Mouse (Mus musculus): Measurements from ENCODE around the gene Arg2. TPM values are rescaled to one million over a fixed set of nuclear protein-coding genes. Genes with fewer than 3 reads are reported as not detected.

Arg2 gene
- polyA plus RNA-seq, 1 experiment from 2014 or later = not detected

DNA sequence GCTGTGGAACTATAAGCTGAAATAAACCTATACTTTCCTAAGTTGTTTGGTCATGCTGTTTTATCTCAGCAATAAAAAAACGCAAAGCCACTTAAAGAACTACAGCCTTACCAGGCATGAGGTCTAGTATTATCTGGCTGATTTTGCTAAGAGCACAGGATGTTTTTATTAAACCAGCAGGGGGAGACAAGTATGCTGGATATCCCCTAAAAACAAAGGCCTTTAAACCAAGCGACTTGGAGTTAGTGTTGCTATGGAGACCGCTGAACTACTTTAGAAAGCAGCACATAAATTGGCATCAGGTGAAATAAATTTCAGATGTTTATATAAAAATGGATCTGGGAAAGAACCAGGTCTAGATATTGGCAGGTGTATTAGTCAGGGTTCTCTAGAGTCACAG is 7.8 kb upstream of the Arg2 start:
- H3K4me1 ChIP-seq (replicated peaks; ENCODE audit: control insufficient read depth, insufficient read depth, low read length) = no peaks in the 10 kb centered on the region
- WGBS = 37% methylated on average over 3 of the region's 3 CpGs
- H3K27me3 ChIP-seq (replicated peaks; ENCODE audit: control insufficient read depth, insufficient read depth, low read length) = no peaks in the 10 kb centered on the region
- H3K9ac ChIP-seq (ENCODE audit: low read depth, low read length) = no peak overlapping the region
- H3K9me3 ChIP-seq (ENCODE audit: control insufficient read depth, low read length) = no peaks in the 10 kb centered on the region
- H3K4me3 ChIP-seq (ENCODE audit: low read depth, low read length) = no peak overlapping the region
- DNase-seq (ENCODE audit: low spot score) = no peak
- no peak for ATAC-seq (replicated peaks; ENCODE audit: low FRiP score)
- no peak overlapping the region for H3K4me2 ChIP-seq
- no peak overlapping the region for H3K27ac ChIP-seq (ENCODE audit: low read depth, low read length)
- no peaks in the 10 kb centered on the region for H3K36me3 ChIP-seq (ENCODE audit: control insufficient read depth, insufficient read depth, low read length)

DNA sequence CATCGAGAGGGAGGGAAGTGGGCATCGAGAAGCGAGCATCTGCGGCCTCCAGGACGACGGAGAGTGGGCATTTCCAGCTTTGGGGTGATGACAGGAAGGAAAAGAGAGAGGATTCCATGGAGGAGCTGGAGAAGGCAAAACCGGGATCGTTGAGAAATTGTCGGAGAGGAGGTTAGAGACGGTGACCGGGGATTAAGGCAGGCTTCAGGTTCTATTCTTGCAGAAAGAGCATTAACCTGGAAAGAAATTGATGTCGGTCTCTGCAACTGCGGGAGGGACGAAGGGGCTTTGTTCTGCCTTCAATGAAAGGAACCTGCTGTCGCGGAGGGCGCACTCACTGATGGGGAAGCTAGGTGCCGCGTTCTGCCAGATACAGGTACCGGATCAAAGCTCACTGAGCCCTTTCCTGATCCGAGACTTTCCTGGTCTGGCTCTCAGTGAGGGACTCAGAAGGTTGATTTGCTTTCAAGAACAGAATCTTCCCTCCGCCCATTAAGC is 650 bp downstream of the Arg2 start:
- Histone ChIP-seq H3K27me3 (replicated peaks; ENCODE audit: control insufficient read depth, insufficient read depth, low read length) (peaks cover 43% of the 10 kb centered on the region), H3K4me3 (ENCODE audit: low read depth, low read length) (peak overlapping the region; percentile 47), H3K9ac (ENCODE audit: low read depth, low read length) (no peak overlapping the region), H3K4me1 (replicated peaks; ENCODE audit: control insufficient read depth, insufficient read depth, low read length) (peaks cover 9% of the 10 kb centered on the region), H3K9me3 (ENCODE audit: control insufficient read depth, low read length) (no peaks in the 10 kb centered on the region), H3K4me2 (peak overlapping the region; percentile 73), H3K36me3 (ENCODE audit: control insufficient read depth, insufficient read depth, low read length) (no peaks in the 10 kb centered on the region), H3K27ac (ENCODE audit: low read depth, low read length) (no peak overlapping the region)
- 3% methylated on average over 22 of the region's 22 CpGs for WGBS
- ATAC-seq (replicated peaks; ENCODE audit: low FRiP score) = no peak
- DNase-seq (ENCODE audit: low spot score) = peak; percentile 33

DNA sequence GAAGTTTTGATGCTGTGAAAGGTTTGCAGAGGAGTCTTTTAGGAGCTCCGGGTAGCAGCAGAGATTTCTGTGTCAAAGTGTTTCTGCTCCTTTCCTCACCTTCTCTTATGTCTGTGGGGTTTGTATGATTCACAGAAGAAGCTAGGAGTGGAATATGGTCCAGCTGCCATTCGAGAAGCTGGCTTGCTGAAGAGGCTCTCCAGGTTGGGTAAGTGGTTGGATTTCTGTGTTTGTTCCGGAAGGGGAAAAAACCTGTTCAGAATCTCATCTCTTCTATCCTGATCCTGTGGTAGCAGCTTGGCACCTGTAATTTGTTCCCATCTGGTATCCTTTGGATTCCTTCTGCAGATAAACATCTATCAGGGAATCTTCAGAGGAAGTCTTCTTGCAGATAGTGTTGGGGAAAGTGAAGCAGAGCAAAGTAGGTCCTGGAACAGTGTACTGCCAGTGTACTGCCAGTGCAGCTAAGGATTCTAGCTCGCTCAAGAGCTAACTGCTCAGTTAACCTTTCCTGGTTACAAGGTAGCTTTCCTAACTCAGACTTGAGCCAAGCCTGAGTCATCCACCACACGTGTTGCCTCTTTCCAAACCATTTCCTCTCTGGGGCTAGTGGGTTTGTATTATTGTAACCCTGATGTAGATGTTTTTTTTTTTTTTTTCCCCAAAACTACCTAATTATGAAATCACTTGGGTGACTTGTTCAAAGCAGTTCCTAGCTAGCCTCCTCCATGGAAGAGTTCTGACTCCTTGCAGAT is 1.3 kb downstream of the Arg2 start:
- no peak overlapping the region for H3K9ac ChIP-seq (ENCODE audit: low read depth, low read length)
- peaks cover 43% of the 10 kb centered on the region for H3K27me3 ChIP-seq (replicated peaks; ENCODE audit: control insufficient read depth, insufficient read depth, low read length)
- ATAC-seq (replicated peaks; ENCODE audit: low FRiP score) (no peak), DNase-seq (ENCODE audit: low spot score) (no peak)
- no peaks in the 10 kb centered on the region for H3K36me3 ChIP-seq (ENCODE audit: control insufficient read depth, insufficient read depth, low read length)
- no peak overlapping the region for H3K4me3 ChIP-seq (ENCODE audit: low read depth, low read length)
- peaks cover 9% of the 10 kb centered on the region for H3K4me1 ChIP-seq (replicated peaks; ENCODE audit: control insufficient read depth, insufficient read depth, low read length)
- no peak overlapping the region for H3K27ac ChIP-seq (ENCODE audit: low read depth, low read length)
- 31% methylated on average over 5 of the region's 5 CpGs for WGBS
- H3K9me3 ChIP-seq (ENCODE audit: control insufficient read depth, low read length) = no peaks in the 10 kb centered on the region
- no peak overlapping the region for H3K4me2 ChIP-seq

DNA sequence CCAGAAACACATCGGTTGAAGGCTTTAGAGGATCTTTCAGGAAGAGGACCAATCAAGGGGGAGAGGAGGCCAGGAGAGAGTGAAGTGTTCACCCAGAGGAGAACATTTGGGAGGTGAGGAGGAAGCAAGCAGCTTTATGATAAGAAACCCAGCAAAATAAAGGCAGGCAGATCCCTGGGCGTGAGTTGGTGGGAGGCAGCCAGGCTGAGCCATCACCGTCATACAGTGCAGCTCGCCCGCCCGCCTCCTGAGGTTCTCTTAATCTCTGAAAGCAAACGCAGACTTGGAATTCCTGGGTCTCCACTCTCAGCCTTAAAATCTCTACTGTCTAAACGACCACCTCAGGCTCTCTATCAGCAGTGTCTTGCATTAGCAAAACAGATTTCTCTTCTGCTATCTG is 4.1 kb downstream of the Arg2 start:
- Histone ChIP-seq H3K27ac (ENCODE audit: low read depth, low read length) (no peak overlapping the region), H3K27me3 (replicated peaks; ENCODE audit: control insufficient read depth, insufficient read depth, low read length) (peaks cover 39% of the 10 kb centered on the region), H3K36me3 (ENCODE audit: control insufficient read depth, insufficient read depth, low read length) (no peaks in the 10 kb centered on the region), H3K4me2 (no peak overlapping the region), H3K9me3 (ENCODE audit: control insufficient read depth, low read length) (no peaks in the 10 kb centered on the region), H3K4me1 (replicated peaks; ENCODE audit: control insufficient read depth, insufficient read depth, low read length) (peaks cover 9% of the 10 kb centered on the region), H3K4me3 (ENCODE audit: low read depth, low read length) (no peak overlapping the region), H3K9ac (ENCODE audit: low read depth, low read length) (no peak overlapping the region)
- no peak for ATAC-seq (replicated peaks; ENCODE audit: low FRiP score)
- WGBS = 22% methylated on average over 8 of the region's 8 CpGs
- DNase-seq (ENCODE audit: low spot score) = no peak

DNA sequence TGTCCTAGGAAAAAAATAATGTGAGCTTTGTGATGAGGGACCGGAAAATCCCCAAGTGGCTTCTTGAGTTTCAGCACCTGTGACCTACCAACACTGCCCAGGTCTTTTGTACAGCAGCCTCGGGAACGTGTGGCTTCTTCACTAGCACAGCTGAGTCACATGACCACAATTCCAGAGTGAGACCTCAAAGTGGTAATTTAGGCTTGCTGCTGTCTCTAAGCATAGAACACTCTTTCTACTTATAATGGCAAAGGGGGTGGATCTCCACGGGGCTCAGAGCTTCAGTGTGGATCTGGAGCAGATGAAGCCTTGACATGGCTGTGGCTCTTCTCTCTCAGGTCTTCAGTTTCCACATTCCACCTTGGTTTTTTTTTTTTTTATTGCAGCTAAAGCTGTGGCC is 4.5 kb downstream of the Arg2 start:
- H3K36me3 ChIP-seq (ENCODE audit: control insufficient read depth, insufficient read depth, low read length) = no peaks in the 10 kb centered on the region
- no peak for DNase-seq (ENCODE audit: low spot score)
- H3K27me3 ChIP-seq (replicated peaks; ENCODE audit: control insufficient read depth, insufficient read depth, low read length) = peaks cover 35% of the 10 kb centered on the region
- 42% methylated on average over 4 of the region's 4 CpGs for WGBS
- H3K27ac ChIP-seq (ENCODE audit: low read depth, low read length) = no peak overlapping the region
- H3K9ac ChIP-seq (ENCODE audit: low read depth, low read length) = no peak overlapping the region
- H3K4me1 ChIP-seq (replicated peaks; ENCODE audit: control insufficient read depth, insufficient read depth, low read length) = peaks cover 9% of the 10 kb centered on the region
- no peak for ATAC-seq (replicated peaks; ENCODE audit: low FRiP score)
- H3K4me2 ChIP-seq = no peak overlapping the region
- H3K4me3 ChIP-seq (ENCODE audit: low read depth, low read length) = no peak overlapping the region
- no peaks in the 10 kb centered on the region for H3K9me3 ChIP-seq (ENCODE audit: control insufficient read depth, low read length)

DNA sequence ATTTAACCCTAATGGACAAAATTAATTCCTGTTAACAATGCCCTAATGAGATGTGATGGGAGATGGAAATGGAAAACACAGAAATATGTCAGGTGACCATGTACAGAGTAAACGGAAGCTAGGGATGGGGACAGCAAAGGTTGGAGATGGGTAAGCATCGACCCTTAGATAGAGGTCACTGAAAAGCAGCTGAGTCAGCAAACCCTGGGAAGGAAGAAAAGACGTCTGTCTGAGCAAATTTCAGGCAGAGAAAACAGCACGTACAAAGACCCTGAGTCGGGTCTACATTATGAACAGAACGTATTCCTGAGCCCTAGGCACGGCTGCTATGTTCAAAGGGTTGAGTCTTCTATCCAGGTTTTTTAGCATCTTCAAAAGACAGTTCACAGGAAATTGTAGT is 6.4 kb downstream of the Arg2 start:
- 77% methylated on average over 7 of the region's 7 CpGs for WGBS
- no peak overlapping the region for H3K9ac ChIP-seq (ENCODE audit: low read depth, low read length)
- ATAC-seq (replicated peaks; ENCODE audit: low FRiP score) = no peak
- H3K9me3 ChIP-seq (ENCODE audit: control insufficient read depth, low read length) = no peaks in the 10 kb centered on the region
- H3K4me3 ChIP-seq (ENCODE audit: low read depth, low read length) = no peak overlapping the region
- no peak for DNase-seq (ENCODE audit: low spot score)
- H3K27me3 ChIP-seq (replicated peaks; ENCODE audit: control insufficient read depth, insufficient read depth, low read length) = peaks cover 17% of the 10 kb centered on the region
- no peaks in the 10 kb centered on the region for H3K4me1 ChIP-seq (replicated peaks; ENCODE audit: control insufficient read depth, insufficient read depth, low read length)
- no peaks in the 10 kb centered on the region for H3K36me3 ChIP-seq (ENCODE audit: control insufficient read depth, insufficient read depth, low read length)
- no peak overlapping the region for H3K4me2 ChIP-seq
- no peak overlapping the region for H3K27ac ChIP-seq (ENCODE audit: low read depth, low read length)

DNA sequence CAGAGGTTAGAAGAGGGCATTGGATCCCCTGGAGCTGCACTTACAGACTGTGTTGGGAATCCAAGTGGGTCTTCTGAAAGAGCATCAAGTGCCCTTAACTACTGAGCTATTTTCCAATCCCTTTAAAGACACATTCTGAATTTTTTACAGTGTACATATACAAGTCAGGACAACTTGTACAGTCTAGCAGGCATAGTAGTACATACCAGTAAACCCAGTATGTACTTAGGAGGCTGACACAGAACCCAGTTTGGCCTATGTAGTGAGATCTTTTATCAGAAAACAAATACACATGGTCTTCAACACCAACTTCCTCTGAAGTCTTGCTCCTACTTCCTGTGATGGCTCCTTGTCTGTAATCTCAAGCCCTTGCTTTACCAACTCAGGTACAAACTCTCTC is 8.4 kb downstream of the Arg2 start:
- H3K36me3 ChIP-seq (ENCODE audit: control insufficient read depth, insufficient read depth, low read length) = no peaks in the 10 kb centered on the region
- no peak overlapping the region for H3K4me2 ChIP-seq
- H3K9ac ChIP-seq (ENCODE audit: low read depth, low read length) = no peak overlapping the region
- H3K27me3 ChIP-seq (replicated peaks; ENCODE audit: control insufficient read depth, insufficient read depth, low read length) = no peaks in the 10 kb centered on the region; the same call in 1 of the 2 replicates
- DNase-seq (ENCODE audit: low spot score) = no peak
- H3K4me1 ChIP-seq (replicated peaks; ENCODE audit: control insufficient read depth, insufficient read depth, low read length) = no peaks in the 10 kb centered on the region
- no peaks in the 10 kb centered on the region for H3K9me3 ChIP-seq (ENCODE audit: control insufficient read depth, low read length)
- H3K27ac ChIP-seq (ENCODE audit: low read depth, low read length) = no peak overlapping the region
- no peak overlapping the region for H3K4me3 ChIP-seq (ENCODE audit: low read depth, low read length)
- ATAC-seq (replicated peaks; ENCODE audit: low FRiP score) = no peak

DNA sequence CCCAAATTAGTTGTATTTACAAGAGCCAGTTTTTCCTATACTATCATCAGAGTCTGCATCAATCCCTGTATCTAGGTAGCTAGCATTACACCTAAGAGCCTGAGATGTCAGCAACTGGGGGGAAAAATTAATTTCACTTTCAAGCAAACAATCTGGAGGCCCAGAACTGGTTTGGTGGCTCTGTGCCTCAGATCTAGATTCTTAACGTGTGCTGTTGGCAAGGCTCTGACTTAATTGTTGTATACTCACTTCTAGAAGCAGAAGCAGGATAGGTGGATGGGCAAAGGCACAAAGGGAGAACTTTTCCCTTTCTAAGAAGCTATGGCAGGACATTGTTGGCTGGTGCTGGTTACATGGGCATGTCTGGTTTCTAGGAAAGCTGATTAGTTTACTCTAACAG is 8.8 kb downstream of the Arg2 start:
- Histone ChIP-seq H3K9ac (ENCODE audit: low read depth, low read length) (no peak overlapping the region), H3K36me3 (ENCODE audit: control insufficient read depth, insufficient read depth, low read length) (no peaks in the 10 kb centered on the region), H3K9me3 (ENCODE audit: control insufficient read depth, low read length) (no peaks in the 10 kb centered on the region), H3K27me3 (replicated peaks; ENCODE audit: control insufficient read depth, insufficient read depth, low read length) (no peaks in the 10 kb centered on the region; the same call in 1 of the 2 replicates), H3K4me2 (no peak overlapping the region), H3K27ac (ENCODE audit: low read depth, low read length) (no peak overlapping the region), H3K4me1 (replicated peaks; ENCODE audit: control insufficient read depth, insufficient read depth, low read length) (no peaks in the 10 kb centered on the region), H3K4me3 (ENCODE audit: low read depth, low read length) (no peak overlapping the region)
- DNase-seq (ENCODE audit: low spot score) = no peak
- no peak for ATAC-seq (replicated peaks; ENCODE audit: low FRiP score)
- WGBS = 51% methylated on average over 1 of the region's 1 CpGs

DNA sequence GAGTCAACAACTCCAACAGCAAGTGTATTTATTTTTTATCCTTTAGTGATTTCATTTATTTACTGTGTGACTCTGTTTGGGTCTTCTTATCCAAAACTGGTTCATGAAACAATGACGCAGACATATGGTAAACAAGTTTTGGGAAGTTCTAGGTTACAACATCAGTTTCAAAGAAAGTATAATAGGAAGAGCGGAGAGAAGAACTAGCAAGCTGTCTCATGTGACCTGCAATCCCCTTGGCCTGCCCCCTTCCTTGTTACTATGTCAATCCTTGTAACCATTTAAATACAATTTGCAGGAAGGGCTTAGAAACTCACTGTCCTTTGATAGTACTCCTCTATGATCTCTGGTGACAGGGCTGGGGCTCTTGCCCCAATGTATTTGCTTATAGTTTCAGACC is 10.2 kb downstream of the Arg2 start:
- Histone ChIP-seq H3K27ac (ENCODE audit: low read depth, low read length) (no peak overlapping the region), H3K27me3 (replicated peaks; ENCODE audit: control insufficient read depth, insufficient read depth, low read length) (no peaks in the 10 kb centered on the region), H3K4me2 (no peak overlapping the region), H3K36me3 (ENCODE audit: control insufficient read depth, insufficient read depth, low read length) (no peaks in the 10 kb centered on the region), H3K4me1 (replicated peaks; ENCODE audit: control insufficient read depth, insufficient read depth, low read length) (no peaks in the 10 kb centered on the region), H3K9ac (ENCODE audit: low read depth, low read length) (no peak overlapping the region), H3K4me3 (ENCODE audit: low read depth, low read length) (no peak overlapping the region), H3K9me3 (ENCODE audit: control insufficient read depth, low read length) (no peaks in the 10 kb centered on the region)
- no peak for DNase-seq (ENCODE audit: low spot score)
- 72% methylated on average over 2 of the region's 2 CpGs for WGBS
- no peak for ATAC-seq (replicated peaks; ENCODE audit: low FRiP score)

Measured in liver, embryonic 11.5 days (tissue).